11 mouse cellular contexts compared by ENCODE assay signal in genomic region chr11:32375104-32375535, GRCm38 (mm10). TPM values are rescaled to one million over a fixed set of nuclear protein-coding genes. Genes with fewer than 3 reads are reported as not detected.
A peak's percentile ranks its signal among the peaks of the same experiment; 100 is the strongest.
DNase-seq lines count a peak whose midpoint lies in the region; ATAC-seq and TF ChIP-seq lines count a peak whose summit lies in the region.
"Had no signal": no experiment of that assay in that cellular context is flagged by ENCODE, and none has a peak within 500 bp of the region (broad histone marks: within the 10 kb centered on the region; RNA-seq: fewer than 3 reads in every experiment).

No protein-coding gene starts in this region.

- TF ChIP-seq POLR2A in bone marrow, adult 2 months (IDR thresholded peaks at IDR 0.05; ENCODE audit: borderline replicate concordance, control insufficient read depth, low read depth, low read length), result no peak

- H3K4me2 ChIP-seq in forebrain, postnatal 0 days (ENCODE audit: low read depth), result no peak overlapping the region
- no peak overlapping the region for H3K4me2 ChIP-seq in forebrain, embryonic 11.5 days (ENCODE audit: low read depth, low read length, severe bottlenecking)
- no peak overlapping the region for H3K4me2 ChIP-seq in liver, postnatal 0 days (ENCODE audit: low read depth, low read length)
- H3K4me2 ChIP-seq in intestine, postnatal 0 days (replicated peaks; ENCODE audit: low read depth), result no peak overlapping the region
- H3K4me2 ChIP-seq: liver, embryonic 12.5 days had no signal

- no peaks in the 10 kb centered on the region for H3K27me3 ChIP-seq in forebrain, postnatal 0 days (ENCODE audit: insufficient read depth, low read length)
- no peaks in the 10 kb centered on the region for H3K27me3 ChIP-seq in forebrain, embryonic 11.5 days (ENCODE audit: control insufficient read depth, insufficient read depth, low read length)
- H3K27me3 ChIP-seq in liver, postnatal 0 days (ENCODE audit: insufficient read depth, low read length), result no peaks in the 10 kb centered on the region
- H3K27me3 ChIP-seq in intestine, postnatal 0 days (replicated peaks; ENCODE audit: control insufficient read depth, insufficient read depth, low read length), result no peaks in the 10 kb centered on the region
- H3K27me3 ChIP-seq: liver, embryonic 12.5 days had no signal

- no peak for TF ChIP-seq EP300 in liver, postnatal 0 days (IDR thresholded peaks at IDR 0.05; ENCODE audit: low read depth)

- ATAC-seq in forebrain, postnatal 0 days, result peak; percentile 68
- no peak for ATAC-seq in forebrain, embryonic 11.5 days (replicated peaks; ENCODE audit: low FRiP score)
- ATAC-seq in liver, postnatal 0 days, result no peak
- no peak for ATAC-seq in intestine, postnatal 0 days
- ATAC-seq: liver, embryonic 12.5 days had no signal

- peaks cover 20% of the 10 kb centered on the region for H3K36me3 ChIP-seq in forebrain, postnatal 0 days (ENCODE audit: insufficient read depth)
- peaks cover 11% of the 10 kb centered on the region; the same call in 1 of the 2 replicates for H3K36me3 ChIP-seq in forebrain, embryonic 11.5 days (ENCODE audit: control insufficient read depth, insufficient read depth, low read length)
- H3K36me3 ChIP-seq in liver, postnatal 0 days (replicated peaks; ENCODE audit: insufficient read depth, low read length), result 0 out of 2 replicates have a peak, but pooled peaks cover 6% of the 10 kb centered on the region
- H3K36me3 ChIP-seq in intestine, postnatal 0 days (ENCODE audit: control insufficient read depth, insufficient read depth), result no peaks in the 10 kb centered on the region; the same call in 1 of the 2 replicates

- H3K27ac ChIP-seq in forebrain, postnatal 0 days (ENCODE audit: low read depth, low read length), result no peak overlapping the region
- no peak overlapping the region for H3K27ac ChIP-seq in forebrain, embryonic 11.5 days (ENCODE audit: low read depth, low read length)
- no peak overlapping the region for H3K27ac ChIP-seq in liver, postnatal 0 days (ENCODE audit: low read depth)
- H3K27ac ChIP-seq in bone marrow, adult 2 months (ENCODE audit: control insufficient read depth, insufficient read depth, low read depth, low read length, poor library complexity), result no peak overlapping the region
- H3K27ac ChIP-seq in intestine, postnatal 0 days (ENCODE audit: low read depth, low read length), result no peak overlapping the region
- H3K27ac ChIP-seq: liver, embryonic 12.5 days had no signal

- H3K4me1 ChIP-seq in forebrain, postnatal 0 days (ENCODE audit: insufficient read depth), result no peaks in the 10 kb centered on the region
- no peaks in the 10 kb centered on the region for H3K4me1 ChIP-seq in forebrain, embryonic 11.5 days (replicated peaks; ENCODE audit: control insufficient read depth, insufficient read depth, low read length)
- no peaks in the 10 kb centered on the region for H3K4me1 ChIP-seq in liver, postnatal 0 days (ENCODE audit: insufficient read depth)
- H3K4me1 ChIP-seq in bone marrow, adult 2 months (ENCODE audit: control insufficient read depth, insufficient read depth, low read length), result no peaks in the 10 kb centered on the region
- no peaks in the 10 kb centered on the region for H3K4me1 ChIP-seq in intestine, postnatal 0 days (replicated peaks; ENCODE audit: control insufficient read depth, insufficient read depth, low read length)
- H3K4me1 ChIP-seq: liver, embryonic 12.5 days had no signal

- DNase-seq in forebrain, postnatal 0 days, result no peak
- DNase-seq in forebrain, embryonic 11.5 days (ENCODE audit: low spot score), result no peak
- DNase-seq in liver, postnatal 0 days, result no peak
- no peak for DNase-seq in liver
- DNase-seq in layer of hippocampus, postnatal 36 days, result no peak
- no peak for DNase-seq in spleen, postnatal 10 days (ENCODE audit: low spot score in 2 of 2)
- DNase-seq: cerebellum, adult 11-12 months; thymus, adult 18-20 months had no signal

- 76% methylated on average over 4 of the region's 4 CpGs for WGBS in forebrain, postnatal 0 days
- 79% methylated on average over 4 of the region's 4 CpGs for WGBS in forebrain, embryonic 11.5 days
- WGBS in liver, postnatal 0 days (ENCODE audit: insufficient replicate concordance), result 76% methylated on average over 4 of the region's 4 CpGs
- WGBS in bone marrow, adult 2 months, result 78% methylated on average over 4 of the region's 4 CpGs
- 87% methylated on average over 4 of the region's 4 CpGs for whole genome bisulfite sequencing in intestine, postnatal 0 days

- no peak overlapping the region for H3K9ac ChIP-seq in forebrain, postnatal 0 days
- H3K9ac ChIP-seq in forebrain, embryonic 11.5 days (ENCODE audit: low read length), result no peak overlapping the region
- no peak overlapping the region for H3K9ac ChIP-seq in liver, postnatal 0 days (replicated peaks)
- H3K9ac ChIP-seq in intestine, postnatal 0 days (ENCODE audit: low read depth, low read length), result no peak overlapping the region
- H3K9ac ChIP-seq: liver, embryonic 12.5 days had no signal

- H3K9me3 ChIP-seq in forebrain, postnatal 0 days (ENCODE audit: low read length), result no peaks in the 10 kb centered on the region
- no peaks in the 10 kb centered on the region for H3K9me3 ChIP-seq in forebrain, embryonic 11.5 days (ENCODE audit: control insufficient read depth, low read length)
- no peaks in the 10 kb centered on the region for H3K9me3 ChIP-seq in liver, postnatal 0 days (ENCODE audit: low read length)
- H3K9me3 ChIP-seq in intestine, postnatal 0 days (ENCODE audit: control insufficient read depth), result no peaks in the 10 kb centered on the region
- H3K9me3 ChIP-seq: liver, embryonic 12.5 days had no signal

- peak; percentile 53 for TF ChIP-seq CTCF in forebrain, postnatal 0 days (IDR thresholded peaks at IDR 0.05; ENCODE audit: low read depth)
- 0 out of 2 replicates have a peak, but pooled peaks have one; percentile 17 for TF ChIP-seq CTCF in liver, postnatal 0 days (IDR thresholded peaks at IDR 0.05; ENCODE audit: low read depth)
- TF ChIP-seq CTCF in bone marrow, adult 2 months (IDR thresholded peaks at IDR 0.05; ENCODE audit: control insufficient read depth, insufficient read depth, low read length), result peak; percentile 17; the same call in 1 of the 2 replicates
- peak; percentile 62 for TF ChIP-seq CTCF in intestine, postnatal 0 days (IDR thresholded peaks at IDR 0.05; ENCODE audit: low read depth)

- H3K4me3 ChIP-seq in forebrain, postnatal 0 days (ENCODE audit: low read depth, low read length), result no peak overlapping the region
- H3K4me3 ChIP-seq in forebrain, embryonic 11.5 days (ENCODE audit: low read depth, low read length), result no peak overlapping the region
- H3K4me3 ChIP-seq in liver, postnatal 0 days (ENCODE audit: low read depth, low read length), result no peak overlapping the region
- H3K4me3 ChIP-seq in bone marrow, adult 2 months (replicated peaks; ENCODE audit: control insufficient read depth, low read depth, low read length), result no peak overlapping the region
- H3K4me3 ChIP-seq in intestine, postnatal 0 days (ENCODE audit: low read depth, low read length), result no peak overlapping the region
- H3K4me3 ChIP-seq: liver, embryonic 12.5 days had no signal

RNA-seq across cellular contexts. Expression of gene Sh3pxd2b, which starts 27.5 kb away (rescaled TPM):
- total RNA-seq in forebrain, postnatal 0 days (2014; rRNA removed), result 26.0 and 35.9 TPM in 2 replicates
- polyA plus RNA-seq in forebrain, postnatal 0 days (2015; fragmentation: Nextera tagmentation; extraction: Ambion mirVana), result 5.7 and 7.4 TPM in 2 replicates
- polyA plus RNA-seq in forebrain, embryonic 11.5 days (2014; fragmentation: Nextera tagmentation; extraction: Ambion mirVana), result 27.7 and 28.4 TPM in 2 replicates
- 0.49 and 0.79 TPM in 2 replicates for polyA plus RNA-seq in liver, postnatal 0 days (2015; fragmentation: Nextera tagmentation; extraction: Ambion mirVana)
- 1.6 and 1.7 TPM in 2 replicates for polyA plus RNA-seq in bone marrow, adult 2 months (2011; ENCODE audit: insufficient read depth, insufficient read length, low replicate concordance, missing spikeins)
- 3.2 TPM in 2 replicates for polyA plus RNA-seq in intestine, postnatal 0 days (2015; fragmentation: Nextera tagmentation; extraction: Ambion mirVana)
- 10 to 100 TPM; 10.5 to 12.6 TPM for total RNA-seq in layer of hippocampus, postnatal 36 days (2021)
